Mouse (Mus musculus) kidney, embryonic 14.5 days (tissue): Measurements from ENCODE around the gene Nacc1. TPM values are rescaled to one million over a fixed set of nuclear protein-coding genes. Genes with fewer than 3 reads are reported as not detected.

Experiments used
- ATAC-seq: fragments of 200-750 bp; cut with Nextera tagmentation; 2 replicates; pipeline ENCODE4 v1.8.0; 2017; ENCODE audit warnings: moderate number of reproducible peaks, mild to moderate bottlenecking, moderate TSS enrichment, moderate library complexity; ENCODE audit not compliant: low FRiP score, low TSS enrichment
- H3K27ac ChIP-seq: fragments of 300-500 bp; sonication (generic); 2 replicates; pipeline ENCODE4 v1.5.1; 2014; ENCODE audit warnings: low read depth, mild to moderate bottlenecking, low read length, moderate library complexity, mixed read lengths
- H3K27me3 ChIP-seq: fragments of 300-500 bp; sonication (generic); 2 replicates; pipeline ENCODE4 v1.6.1; 2014; ENCODE audit warnings: mild to moderate bottlenecking, low read length; ENCODE audit not compliant: control insufficient read depth, insufficient read depth
- H3K36me3 ChIP-seq: fragments of 300-500 bp; sonication (generic); 2 replicates; pipeline ENCODE4 v1.6.1; 2014; ENCODE audit warnings: low read length, mixed read lengths; ENCODE audit not compliant: control insufficient read depth, insufficient read depth
- H3K4me1 ChIP-seq: fragments of 300-500 bp; sonication (generic); 2 replicates; pipeline ENCODE4 v1.6.1; 2014; ENCODE audit warnings: low read length, mixed read lengths; ENCODE audit not compliant: control insufficient read depth, insufficient read depth
- H3K4me2 ChIP-seq: fragments of 300-500 bp; sonication (generic); replicated peaks from 2 replicates; pipeline ENCODE4 v1.6.1; 2014; ENCODE audit warnings: low read depth, mild to moderate bottlenecking, low read length
- H3K4me3 ChIP-seq: fragments of 300-500 bp; sonication (generic); 2 replicates; pipeline ENCODE4 v1.5.1; 2014; ENCODE audit warnings: mild to moderate bottlenecking, low read length
- H3K9ac ChIP-seq: fragments of 300-500 bp; sonication (generic); 2 replicates; pipeline ENCODE4 v1.6.1; 2014; ENCODE audit warnings: low read depth, mild to moderate bottlenecking, low read length, moderate library complexity
- H3K9me3 ChIP-seq: fragments of 300-500 bp; sonication (generic); 2 replicates; pipeline ENCODE4 v1.6.1; 2016; ENCODE audit warnings: low read length; ENCODE audit not compliant: control insufficient read depth
- WGBS: fragments of 180-500 bp; shearing (Covaris S2); extraction: QIAGEN DNeasy Blood & Tissue Kit; methylation state at CpG from one replicate; pipeline ENCODE4 v1.1.7; 2014; 5-methylcytosine and 5-hydroxymethylcytosine counted together
- polyA plus RNA-seq: library from polyadenylated mRNA; unstranded; fragments of >200 nt; fragmentation: Nextera tagmentation; extraction: Ambion mirVana; gene quantifications from 2 replicates; pipeline ENCODE4 v1.2.1, GENCODE M21; 2014

The Nacc1 gene
- polyA plus RNA-seq, 1 experiment from 2014 or later, result 33.1 TPM

DNA sequence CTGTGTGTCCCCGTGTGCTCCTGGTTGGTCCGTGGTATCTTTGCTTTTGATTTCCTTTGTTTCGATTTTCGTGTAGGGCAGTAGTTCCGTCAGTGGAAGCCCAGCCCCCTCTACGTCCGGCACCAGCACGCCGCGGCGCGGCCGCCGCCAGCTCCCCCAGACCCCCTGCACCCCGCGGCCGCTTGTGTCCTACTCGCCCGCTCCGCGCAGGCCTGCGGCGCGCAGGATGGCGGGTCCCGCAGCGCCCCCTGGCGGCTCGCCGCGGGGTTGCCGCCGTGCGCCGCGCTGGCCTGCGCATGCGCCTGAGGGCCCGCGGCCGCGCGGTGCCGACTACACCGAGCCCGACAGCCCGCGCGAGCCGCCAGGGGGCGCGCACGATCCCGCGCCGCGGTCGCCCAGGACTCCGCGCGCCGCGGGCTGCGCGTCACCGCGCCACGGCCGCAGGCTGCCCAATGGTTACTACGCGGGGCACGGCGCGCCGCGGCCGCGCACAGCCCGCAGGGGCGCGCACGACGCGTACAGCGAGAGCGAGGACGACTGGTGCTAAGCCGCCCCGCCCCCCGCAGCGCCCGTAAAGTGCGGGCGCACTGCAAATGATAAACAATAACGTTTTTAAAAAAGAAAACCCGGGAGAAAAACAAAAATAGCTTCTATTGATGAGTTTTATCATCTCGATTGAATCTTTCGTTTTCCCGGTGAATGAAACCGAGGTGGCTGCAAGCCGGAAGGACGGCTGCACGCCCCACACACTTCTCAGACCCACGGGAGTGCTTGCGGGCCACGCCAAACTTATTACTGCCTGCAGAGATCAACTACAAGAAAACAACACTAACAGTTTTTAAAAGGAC lies 48.3 kb downstream of the Nacc1 start:
- H3K36me3 ChIP-seq, result no peaks in the 10 kb centered on the region
- H3K27ac ChIP-seq, result peak overlapping the region; percentile 89
- no peaks in the 10 kb centered on the region for H3K9me3 ChIP-seq
- peak; percentile 93 for ATAC-seq
- under 1% methylated on average over 86 of the region's 106 CpGs for WGBS
- H3K4me1 ChIP-seq, result peaks cover 11% of the 10 kb centered on the region; the same call in 1 of the 2 replicates
- H3K9ac ChIP-seq, result peak overlapping the region; percentile 80
- peak overlapping the region; percentile 79 for H3K4me2 ChIP-seq
- H3K4me3 ChIP-seq, result peak overlapping the region; percentile 57
- no peaks in the 10 kb centered on the region for H3K27me3 ChIP-seq

DNA sequence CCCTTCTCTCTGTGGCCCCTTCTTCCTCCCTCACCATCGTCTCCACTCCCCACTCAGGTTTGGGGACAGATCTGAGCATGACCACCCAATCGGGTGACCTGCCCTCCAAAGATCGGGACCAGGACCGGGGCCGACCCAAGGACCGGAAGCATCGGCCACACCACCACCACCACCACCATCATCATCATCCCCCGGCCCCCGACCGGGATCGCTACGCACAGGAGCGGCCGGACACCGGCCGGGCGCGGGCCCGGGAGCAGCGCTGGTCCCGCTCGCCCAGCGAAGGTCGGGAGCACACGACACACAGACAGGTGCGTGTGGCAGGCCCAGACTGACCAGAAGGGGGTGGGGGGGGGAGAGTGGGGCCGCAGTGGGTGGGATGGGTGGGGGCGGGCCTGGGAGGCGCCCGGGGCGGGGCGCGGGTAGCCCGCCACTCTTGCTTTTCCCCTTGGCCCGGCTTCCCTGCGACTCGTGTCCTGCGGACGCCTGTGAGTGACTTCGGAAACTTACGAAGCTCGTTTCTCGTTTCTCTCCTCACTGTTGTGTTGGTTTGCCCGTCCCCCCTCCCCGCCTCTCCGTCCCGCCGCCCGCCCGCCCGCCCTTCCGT lies 49.0 kb downstream of the Nacc1 start:
- peaks cover 11% of the 10 kb centered on the region; the same call in 1 of the 2 replicates for H3K4me1 ChIP-seq
- H3K36me3 ChIP-seq, result no peaks in the 10 kb centered on the region
- H3K4me2 ChIP-seq, result peak overlapping the region; percentile 79
- WGBS, result under 1% methylated on average over 48 of the region's 52 CpGs
- no peaks in the 10 kb centered on the region for H3K9me3 ChIP-seq
- H3K9ac ChIP-seq, result peak overlapping the region; percentile 80
- H3K27ac ChIP-seq, result peak overlapping the region; percentile 89
- peak overlapping the region; percentile 57 for H3K4me3 ChIP-seq
- ATAC-seq, result peak; percentile 40
- H3K27me3 ChIP-seq, result no peaks in the 10 kb centered on the region

DNA sequence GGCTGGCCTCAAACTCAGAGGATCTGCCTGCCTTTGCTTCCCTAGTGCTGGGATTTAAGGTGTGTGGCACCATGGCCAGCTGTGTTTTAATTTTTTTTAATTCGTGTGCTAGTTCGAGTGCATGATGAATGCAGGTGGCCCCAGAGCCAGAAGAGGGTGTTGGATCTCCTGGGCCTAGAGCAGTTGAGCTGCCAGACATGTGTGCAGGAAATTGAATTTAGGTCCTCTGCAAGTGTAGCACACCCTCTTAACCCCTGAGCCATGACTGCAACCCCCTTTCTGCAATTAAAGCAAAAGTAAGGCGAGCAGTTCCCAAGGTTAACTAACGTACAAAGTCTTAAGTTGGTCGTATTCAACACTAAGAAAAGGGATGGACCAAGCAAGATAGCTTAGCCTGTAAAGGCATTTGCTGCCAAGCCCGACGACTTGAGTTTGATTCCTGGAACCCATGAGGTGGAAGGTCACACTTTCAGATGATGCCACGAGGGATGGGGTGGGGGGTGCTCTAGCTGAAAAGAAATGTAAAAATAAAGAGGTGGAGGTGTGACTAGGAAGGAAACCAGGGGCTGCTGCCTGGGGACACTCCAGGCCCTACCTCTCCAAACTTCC lies 49.6 kb downstream of the Nacc1 start:
- peaks cover 11% of the 10 kb centered on the region; the same call in 1 of the 2 replicates for H3K4me1 ChIP-seq
- peak overlapping the region; percentile 57 for H3K4me3 ChIP-seq
- H3K9ac ChIP-seq, result peak overlapping the region; percentile 80
- 24% methylated on average over 8 of the region's 8 CpGs for WGBS
- H3K27ac ChIP-seq, result peak overlapping the region; percentile 89
- peak overlapping the region; percentile 79 for H3K4me2 ChIP-seq
- no peaks in the 10 kb centered on the region for H3K9me3 ChIP-seq
- no peaks in the 10 kb centered on the region for H3K36me3 ChIP-seq
- no peak for ATAC-seq
- H3K27me3 ChIP-seq, result no peaks in the 10 kb centered on the region

DNA sequence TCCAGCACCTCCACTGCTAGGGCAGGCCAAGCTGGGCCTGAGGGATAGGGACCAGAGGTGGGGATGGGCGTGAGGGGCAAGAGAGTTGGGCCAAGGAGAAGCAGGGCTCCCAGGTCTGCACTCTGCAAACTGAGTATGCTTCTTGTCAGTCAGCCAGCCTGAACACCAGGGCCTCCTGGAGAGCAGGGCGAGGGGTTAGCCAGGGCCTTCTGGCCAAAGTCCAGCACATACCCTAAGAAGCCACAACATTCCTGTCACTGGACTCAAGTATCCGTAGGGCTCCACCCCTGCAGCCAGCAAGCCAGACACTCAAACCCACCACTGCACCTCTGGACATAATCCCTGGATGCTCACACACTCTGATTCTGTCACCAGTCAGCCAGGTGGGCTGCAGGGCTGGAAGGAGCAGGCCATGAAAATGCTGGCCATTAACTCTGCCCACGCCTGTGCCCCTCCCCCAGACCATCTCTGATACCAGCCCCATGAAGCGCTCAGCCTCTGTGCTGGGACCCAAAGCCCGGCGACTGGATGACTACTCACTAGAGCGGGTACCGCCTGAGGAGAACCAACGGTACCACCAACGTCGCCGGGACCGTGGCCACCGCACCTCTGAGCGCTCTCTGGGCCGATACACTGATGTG lies 51.5 kb downstream of the Nacc1 start:
- no peak overlapping the region for H3K4me2 ChIP-seq

DNA sequence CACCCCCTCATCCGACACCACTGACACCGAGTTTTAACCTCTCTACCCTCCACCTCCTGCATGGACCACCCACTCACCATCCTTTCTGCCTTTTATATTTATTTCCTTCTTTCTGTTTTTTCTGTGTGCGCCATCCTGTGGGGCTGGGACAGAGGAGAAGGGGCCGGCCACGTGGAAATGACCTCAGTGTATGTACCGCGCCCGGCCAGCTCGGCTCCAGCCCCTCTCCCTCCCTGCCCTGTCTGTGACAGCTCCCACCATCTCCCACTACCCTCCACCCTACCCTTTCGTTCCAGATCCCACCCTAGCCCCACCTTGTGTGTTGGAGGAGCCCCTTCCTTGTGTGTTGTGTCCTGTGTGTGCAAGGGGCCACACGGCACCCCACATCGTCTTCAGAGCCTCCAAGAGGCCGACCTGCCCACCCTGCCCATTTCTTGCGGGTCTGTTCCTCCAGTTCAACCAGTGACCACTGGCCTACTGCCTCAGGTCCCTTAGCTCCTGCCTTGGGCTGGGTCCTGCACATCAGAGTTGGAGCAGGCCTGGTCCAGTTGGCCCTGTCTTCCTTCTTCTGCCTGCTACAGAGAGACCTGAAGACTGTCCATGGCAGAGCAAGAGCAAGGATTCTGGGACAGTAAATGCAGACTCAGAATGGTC lies 52.1 kb downstream of the Nacc1 start:
- no peak overlapping the region for H3K4me2 ChIP-seq
- H3K9me3 ChIP-seq, result no peaks in the 10 kb centered on the region
- WGBS, result 49% methylated on average over 14 of the region's 14 CpGs
- no peaks in the 10 kb centered on the region for H3K36me3 ChIP-seq
- H3K27me3 ChIP-seq, result no peaks in the 10 kb centered on the region
- no peak overlapping the region for H3K9ac ChIP-seq
- H3K4me1 ChIP-seq, result peaks cover 11% of the 10 kb centered on the region; the same call in 1 of the 2 replicates
- H3K4me3 ChIP-seq, result no peak overlapping the region
- H3K27ac ChIP-seq, result no peak overlapping the region; the same call in 1 of the 2 replicates
- no peak for ATAC-seq

More for the DNA sequence above, 51.5 kb downstream of the Nacc1 start:
- WGBS, result 82% methylated on average over 17 of the region's 17 CpGs
- H3K4me3 ChIP-seq, result no peak overlapping the region
- no peak for ATAC-seq
- no peaks in the 10 kb centered on the region for H3K9me3 ChIP-seq
- peaks cover 11% of the 10 kb centered on the region; the same call in 1 of the 2 replicates for H3K4me1 ChIP-seq
- no peaks in the 10 kb centered on the region for H3K36me3 ChIP-seq
- H3K9ac ChIP-seq, result 0 out of 2 replicates have a peak overlapping the region, but pooled peaks have one; percentile 4
- H3K27ac ChIP-seq, result no peak overlapping the region
- no peaks in the 10 kb centered on the region for H3K27me3 ChIP-seq

DNA sequence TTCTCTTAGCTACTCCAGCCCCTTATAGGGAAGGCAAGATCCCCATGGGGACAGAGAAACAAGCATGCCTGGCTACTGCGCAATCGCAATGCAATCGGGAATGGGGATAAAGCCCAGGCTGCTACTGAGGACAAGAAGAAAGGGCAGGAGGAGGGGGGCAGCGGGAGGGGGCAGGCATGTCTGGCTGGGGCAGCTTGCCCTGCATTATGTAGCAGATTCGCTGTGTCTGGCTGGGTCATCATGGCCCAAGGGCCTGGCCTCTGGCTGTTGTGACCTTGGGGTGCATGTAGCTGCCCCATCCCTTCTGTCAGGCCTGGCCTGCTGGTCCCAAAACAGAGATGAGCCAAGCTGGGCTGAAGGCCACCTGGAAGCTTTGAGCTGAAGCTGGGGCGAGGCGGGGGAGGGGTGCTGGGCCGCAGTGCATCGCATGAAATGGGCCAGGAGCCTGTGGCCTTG lies 52.8 kb downstream of the Nacc1 start:
- WGBS, result 52% methylated on average over 9 of the region's 9 CpGs
- no peaks in the 10 kb centered on the region for H3K27me3 ChIP-seq
- H3K4me2 ChIP-seq, result no peak overlapping the region
- no peaks in the 10 kb centered on the region for H3K36me3 ChIP-seq
- no peaks in the 10 kb centered on the region for H3K9me3 ChIP-seq
- H3K4me3 ChIP-seq, result no peak overlapping the region
- 0 out of 2 replicates have a peak overlapping the region, but pooled peaks have one; percentile 11 for H3K27ac ChIP-seq
- ATAC-seq, result no peak
- H3K9ac ChIP-seq, result no peak overlapping the region
- peaks cover 11% of the 10 kb centered on the region; the same call in 1 of the 2 replicates for H3K4me1 ChIP-seq

DNA sequence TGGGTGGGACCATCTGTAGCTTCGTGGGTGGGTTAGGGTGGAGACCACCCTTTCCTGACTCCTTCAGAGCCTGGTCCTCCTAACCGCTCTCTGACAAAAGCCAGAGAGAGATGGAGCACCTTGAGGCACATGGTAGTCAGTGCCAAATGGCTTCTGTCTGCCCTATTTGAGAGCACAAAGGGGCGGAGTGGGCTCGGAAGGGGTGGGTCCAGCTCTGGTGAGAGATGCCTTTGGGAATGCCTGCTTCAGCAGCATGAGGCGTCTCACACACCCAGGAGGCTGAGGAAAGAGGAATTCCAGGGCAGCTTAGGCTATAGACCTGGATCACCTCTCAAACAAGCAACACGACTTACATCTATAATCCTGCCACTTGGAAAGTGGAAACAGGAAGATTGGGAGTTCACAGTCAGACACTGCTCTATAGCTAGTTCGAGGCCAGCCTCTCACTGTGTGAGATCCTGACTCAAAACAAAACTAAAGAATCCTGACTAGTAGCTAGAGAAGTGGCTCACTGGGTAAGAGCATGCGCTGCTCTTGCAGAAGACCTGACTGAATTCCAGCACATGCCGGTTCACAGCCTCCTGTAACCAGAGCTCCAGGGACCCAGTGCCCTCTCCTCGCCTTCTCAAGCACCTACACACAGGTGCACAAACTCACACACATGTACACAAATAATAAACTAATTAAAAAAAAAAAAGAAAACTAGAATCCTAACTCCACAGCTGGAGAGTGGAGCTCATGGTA lies 53.6 kb downstream of the Nacc1 start:
- H3K27me3 ChIP-seq, result no peaks in the 10 kb centered on the region
- H3K36me3 ChIP-seq, result no peaks in the 10 kb centered on the region
- H3K9ac ChIP-seq, result no peak overlapping the region
- H3K4me3 ChIP-seq, result no peak overlapping the region
- 38% methylated on average over 10 of the region's 10 CpGs for WGBS
- peaks cover 11% of the 10 kb centered on the region; the same call in 1 of the 2 replicates for H3K4me1 ChIP-seq
- H3K4me2 ChIP-seq, result no peak overlapping the region
- H3K9me3 ChIP-seq, result no peaks in the 10 kb centered on the region
- no peak for ATAC-seq
- no peak overlapping the region for H3K27ac ChIP-seq

DNA sequence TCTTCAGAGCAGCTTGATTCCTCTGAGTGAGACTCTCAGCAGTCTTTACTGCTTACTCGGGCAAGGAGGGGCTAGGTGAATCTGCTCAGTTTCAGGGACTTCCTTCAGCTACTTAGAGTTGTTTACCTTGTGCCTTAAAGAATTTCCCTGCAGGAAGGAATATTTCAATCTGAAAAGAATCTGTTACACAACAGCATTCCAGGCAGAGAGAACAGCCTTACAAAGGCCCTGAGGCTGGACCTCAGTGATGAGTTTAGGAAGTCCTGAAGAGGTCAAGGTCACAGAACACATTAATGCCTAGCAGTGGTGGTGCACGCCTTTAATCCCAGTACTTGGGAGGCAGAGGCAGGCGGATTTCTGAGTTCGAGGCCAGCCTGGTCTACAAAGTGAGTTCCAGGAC lies 55.8 kb downstream of the Nacc1 start:
- Histone ChIP-seq H3K4me1 (peaks cover 4% of the 10 kb centered on the region; the same call in 1 of the 2 replicates), H3K27me3 (no peaks in the 10 kb centered on the region), H3K9me3 (no peaks in the 10 kb centered on the region), H3K4me2 (no peak overlapping the region), H3K36me3 (no peaks in the 10 kb centered on the region), H3K9ac (no peak overlapping the region), H3K4me3 (no peak overlapping the region), H3K27ac (no peak overlapping the region)
- ATAC-seq, result no peak
- WGBS, result 83% methylated on average over 4 of the region's 4 CpGs
